Mouse (Mus musculus) neural tube, embryonic 15.5 days (tissue): ENCODE data around the gene Spz1. TPM values are rescaled to one million over a fixed set of nuclear protein-coding genes. Genes with fewer than 3 reads are reported as not detected.
"Not testable (repeated sequence)": the region's sequence is repeated elsewhere in the genome, so short reads cannot be mapped to it uniquely, and the experiment has no call there.

ENCODE experiments used
- ATAC-seq: fragments of 200-750 bp; cut with Nextera tagmentation; 2 replicates; pipeline ENCODE4 v1.8.0; 2017; ENCODE audit warnings: mild to moderate bottlenecking, moderate TSS enrichment, moderate library complexity; ENCODE audit not compliant: low FRiP score
- H3K27ac ChIP-seq: fragments of 300-500 bp; sonication (generic); replicated peaks from 2 replicates; pipeline ENCODE4 v1.5.1; 2015; ENCODE audit warnings: mild to moderate bottlenecking, inconsistent platforms
- H3K27me3 ChIP-seq: fragments of 300-500 bp; sonication (generic); replicated peaks from 2 replicates; pipeline ENCODE4 v1.6.1; 2015; ENCODE audit warnings: inconsistent platforms
- H3K36me3 ChIP-seq: fragments of 300-500 bp; sonication (generic); 2 replicates; pipeline ENCODE4 v1.6.1; 2015; ENCODE audit warnings: inconsistent platforms
- H3K4me1 ChIP-seq: fragments of 300-500 bp; sonication (generic); 2 replicates; pipeline ENCODE4 v1.6.1; 2015; ENCODE audit warnings: inconsistent platforms
- H3K4me2 ChIP-seq: fragments of 300-500 bp; sonication (generic); 2 replicates; pipeline ENCODE4 v1.6.1; 2015; ENCODE audit warnings: inconsistent platforms, mild to moderate bottlenecking, moderate library complexity
- H3K4me3 ChIP-seq: fragments of 300-500 bp; sonication (generic); replicated peaks from 2 replicates; pipeline ENCODE4 v1.5.1; 2015; ENCODE audit warnings: mild to moderate bottlenecking, inconsistent platforms
- H3K9ac ChIP-seq: fragments of 300-500 bp; sonication (generic); replicated peaks from 2 replicates; pipeline ENCODE4 v1.6.1; 2015; ENCODE audit warnings: mild to moderate bottlenecking, inconsistent platforms
- H3K9me3 ChIP-seq: fragments of 300-500 bp; sonication (generic); replicated peaks from 2 replicates; pipeline ENCODE4 v1.6.1; 2016; ENCODE audit warnings: inconsistent platforms
- WGBS: fragments of 180-500 bp; shearing (Covaris S2); methylation state at CpG from one replicate; pipeline ENCODE4 v1.1.7; 2015; ENCODE audit warnings: mixed read lengths; 5-methylcytosine and 5-hydroxymethylcytosine counted together
- polyA plus RNA-seq: library from polyadenylated mRNA; unstranded; fragments of >200 nt; fragmentation: Nextera tagmentation; extraction: Ambion mirVana; gene quantifications from 2 replicates; pipeline ENCODE4 v1.2.1, GENCODE M21; 2015

Spz1 gene
- not detected in 2 replicates for polyA plus RNA-seq

GRCm38 (mm10) chr13:92576072-92576471 is at the start of gene Spz1:
Spz1 (minus strand) TSS chr13:92576172.
- no peak within 1 kb of the TSS for H3K4me2 ChIP-seq
- H3K4me3 ChIP-seq: no peak within 1 kb of the TSS
- H3K27me3 ChIP-seq: no peaks in the 10 kb centered on the region
- no peaks in the 10 kb centered on the region for H3K9me3 ChIP-seq
- ATAC-seq: no peak
- H3K4me1 ChIP-seq: no peaks in the 10 kb centered on the region
- H3K27ac ChIP-seq: no peak within 1 kb of the TSS
- no peaks in the 10 kb centered on the region for H3K36me3 ChIP-seq
- no peak within 1 kb of the TSS for H3K9ac ChIP-seq

- Histone ChIP-seq H3K9me3 (no peaks in the 10 kb centered on the region), H3K4me2 (no peak overlapping the region), H3K4me1 (peaks cover 19% of the 10 kb centered on the region), H3K27ac (no peak overlapping the region), H3K36me3 (no peaks in the 10 kb centered on the region), H3K27me3 (no peaks in the 10 kb centered on the region), H3K4me3 (no peak overlapping the region), H3K9ac (no peak overlapping the region)
- no peak for ATAC-seq
- WGBS: 95% methylated on average over 8 of the region's 8 CpGs
These were observed 40.5 kb upstream of the Spz1 start for GRCm38 (mm10) chr13:92616459-92616858.

- Histone ChIP-seq H3K4me1 (peaks cover 22% of the 10 kb centered on the region), H3K4me2 (no peak overlapping the region), H3K36me3 (no peaks in the 10 kb centered on the region), H3K9ac (no peak overlapping the region), H3K27ac (no peak overlapping the region), H3K27me3 (no peaks in the 10 kb centered on the region), H3K4me3 (no peak overlapping the region), H3K9me3 (no peaks in the 10 kb centered on the region)
- no peak for ATAC-seq
- 86% methylated on average over 5 of the region's 5 CpGs for WGBS
These were observed 39.2 kb upstream of the Spz1 start for GRCm38 (mm10) chr13:92615201-92615600.

- Histone ChIP-seq H3K27me3 (no peaks in the 10 kb centered on the region), H3K36me3 (no peaks in the 10 kb centered on the region), H3K4me2 (peak overlapping the region; percentile 94), H3K27ac (no peak overlapping the region), H3K4me3 (peak overlapping the region; percentile 87), H3K9me3 (no peaks in the 10 kb centered on the region), H3K9ac (0 out of 2 replicates have a peak overlapping the region, but pooled peaks have one; percentile 85), H3K4me1 (peaks cover 29% of the 10 kb centered on the region)
- no peak for ATAC-seq
- 70% methylated on average over 5 of the region's 5 CpGs for WGBS
These were observed 37.1 kb upstream of the Spz1 start for GRCm38 (mm10) chr13:92613094-92613493.

GRCm38 (mm10) chr13:92611917-92612316 is 35.9 kb upstream of the Spz1 start:
- WGBS: 1% methylated on average over 7 of the region's 7 CpGs
- no peaks in the 10 kb centered on the region for H3K27me3 ChIP-seq
- ATAC-seq: no peak
- peak overlapping the region; percentile 88 for H3K27ac ChIP-seq
- H3K9ac ChIP-seq: peak overlapping the region; percentile 85
- no peaks in the 10 kb centered on the region for H3K9me3 ChIP-seq
- no peaks in the 10 kb centered on the region for H3K36me3 ChIP-seq
- H3K4me1 ChIP-seq: peaks cover 29% of the 10 kb centered on the region
- peak overlapping the region; percentile 87 for H3K4me3 ChIP-seq
- H3K4me2 ChIP-seq: peak overlapping the region; percentile 94

GRCm38 (mm10) chr13:92611254-92611784 is 35.3 kb upstream of the Spz1 start:
- WGBS: under 1% methylated on average over 43 of the region's 43 CpGs
- Histone ChIP-seq H3K27me3 (no peaks in the 10 kb centered on the region), H3K9me3 (no peaks in the 10 kb centered on the region), H3K9ac (peak overlapping the region; percentile 85), H3K4me1 (peaks cover 29% of the 10 kb centered on the region), H3K27ac (peak overlapping the region; percentile 88), H3K4me2 (peak overlapping the region; percentile 94), H3K4me3 (peak overlapping the region; percentile 87), H3K36me3 (no peaks in the 10 kb centered on the region)
- ATAC-seq: peak; percentile 66

- WGBS: 1% methylated on average over 55 of the region's 55 CpGs
- Histone ChIP-seq H3K4me2 (peak within 1 kb of the TSS; percentile 94), H3K27me3 (no peaks in the 10 kb centered on the region), H3K4me3 (peak within 1 kb of the TSS; percentile 87), H3K9ac (peak within 1 kb of the TSS; percentile 85), H3K9me3 (no peaks in the 10 kb centered on the region), H3K27ac (peak within 1 kb of the TSS; percentile 88), H3K36me3 (no peaks in the 10 kb centered on the region), H3K4me1 (peaks cover 29% of the 10 kb centered on the region)
- peak; percentile 100 for ATAC-seq
These were observed 34.6 kb upstream of the Spz1 start, which contains the start of gene Serinc5 for GRCm38 (mm10) chr13:92610311-92611221. Serinc5 (plus strand) TSS chr13:92611091.

GRCm38 (mm10) chr13:92609486-92610310 is 33.7 kb upstream of the Spz1 start:
- 13% methylated on average over 13 of the region's 13 CpGs for WGBS
- H3K27me3 ChIP-seq: no peaks in the 10 kb centered on the region
- H3K9me3 ChIP-seq: no peaks in the 10 kb centered on the region
- H3K27ac ChIP-seq: peak overlapping the region; percentile 88
- H3K4me2 ChIP-seq: peak overlapping the region; percentile 94
- no peak for ATAC-seq
- peak overlapping the region; percentile 87 for H3K4me3 ChIP-seq
- H3K36me3 ChIP-seq: no peaks in the 10 kb centered on the region
- peaks cover 26% of the 10 kb centered on the region for H3K4me1 ChIP-seq
- peak overlapping the region; percentile 85; the same call in 1 of the 2 replicates for H3K9ac ChIP-seq

GRCm38 (mm10) chr13:92605306-92605705 is 29.3 kb upstream of the Spz1 start:
- H3K9ac ChIP-seq, ATAC-seq, H3K9me3 ChIP-seq, H3K4me1 ChIP-seq, H3K27me3 ChIP-seq, H3K4me2 ChIP-seq, H3K4me3 ChIP-seq, H3K36me3 ChIP-seq, H3K27ac ChIP-seq: not testable (repeated sequence)
- WGBS: 88% methylated on average over 4 of the region's 4 CpGs

GRCm38 (mm10) chr13:92595424-92595823 is 19.5 kb upstream of the Spz1 start:
- Histone ChIP-seq H3K9ac (no peak overlapping the region), H3K9me3 (no peaks in the 10 kb centered on the region), H3K4me1 (peaks cover 23% of the 10 kb centered on the region), H3K4me2 (no peak overlapping the region), H3K4me3 (no peak overlapping the region), H3K36me3 (no peaks in the 10 kb centered on the region), H3K27me3 (no peaks in the 10 kb centered on the region), H3K27ac (no peak overlapping the region)
- ATAC-seq: no peak
- 79% methylated on average over 3 of the region's 3 CpGs for WGBS

GRCm38 (mm10) chr13:92594907-92595306 is 18.9 kb upstream of the Spz1 start:
- Histone ChIP-seq H3K36me3 (no peaks in the 10 kb centered on the region), H3K9me3 (no peaks in the 10 kb centered on the region), H3K4me1 (peaks cover 23% of the 10 kb centered on the region), H3K4me3 (no peak overlapping the region), H3K4me2 (no peak overlapping the region), H3K9ac (no peak overlapping the region), H3K27ac (peak overlapping the region; percentile 54; the same call in 1 of the 2 replicates), H3K27me3 (no peaks in the 10 kb centered on the region)
- no peak for ATAC-seq
- 81% methylated on average over 3 of the region's 3 CpGs for WGBS
